Mouse (Mus musculus) retina, postnatal 7 days (tissue): ENCODE measurements around the gene Tvp23a.

Experiments
- DNase-seq: peaks from one replicate; pipeline ENCODE4 v3.0.0-alpha.2; 2012; ENCODE audit warnings: low read depth, low spot score

The Tvp23a gene

GRCm38 (mm10) chr16:10453872-10454582 lies 6.9 kb upstream of the Tvp23a start:
- no peak for DNase-seq

GRCm38 (mm10) chr16:10452445-10452896 lies 5.3 kb upstream of the Tvp23a start:
- DNase-seq: no peak

GRCm38 (mm10) chr16:10451906-10452305 lies 4.7 kb upstream of the Tvp23a start:
- no peak for DNase-seq

GRCm38 (mm10) chr16:10448931-10449330 lies 1.8 kb upstream of the Tvp23a start:
- DNase-seq: no peak

GRCm38 (mm10) chr16:10447781-10448180 lies 619 bp upstream of the Tvp23a start:
- DNase-seq: no peak

- no peak for DNase-seq
These were observed 444 bp downstream of the Tvp23a start for GRCm38 (mm10) chr16:10446573-10447263.

- no peak for DNase-seq
These were observed 3.4 kb downstream of the Tvp23a start for GRCm38 (mm10) chr16:10443723-10444122.

GRCm38 (mm10) chr16:10441761-10442160 lies 5.4 kb downstream of the Tvp23a start:
- no peak for DNase-seq

GRCm38 (mm10) chr16:10441328-10441727 lies 5.8 kb downstream of the Tvp23a start:
- no peak for DNase-seq

- no peak for DNase-seq
These were observed 9.1 kb downstream of the Tvp23a start for GRCm38 (mm10) chr16:10438055-10438454.

- DNase-seq: no peak
These were observed 11.0 kb downstream of the Tvp23a start for GRCm38 (mm10) chr16:10436166-10436565.

GRCm38 (mm10) chr16:10433344-10433743 lies 13.8 kb downstream of the Tvp23a start:
- DNase-seq: no peak

GRCm38 (mm10) chr16:10432387-10432786 lies 14.8 kb downstream of the Tvp23a start:
- DNase-seq: no peak

GRCm38 (mm10) chr16:10431911-10432310 lies 15.3 kb downstream of the Tvp23a start:
- no peak for DNase-seq

GRCm38 (mm10) chr16:10420447-10421054 lies 26.6 kb downstream of the Tvp23a start:
- DNase-seq: no peak

- DNase-seq: no peak
These were observed 29.4 kb downstream of the Tvp23a start for GRCm38 (mm10) chr16:10417723-10418259.

GRCm38 (mm10) chr16:10416866-10417265 lies 30.3 kb downstream of the Tvp23a start:
- no peak for DNase-seq

GRCm38 (mm10) chr16:10415976-10416375 lies 31.2 kb downstream of the Tvp23a start:
- no peak for DNase-seq

- peak; percentile 86 for DNase-seq
These were observed 35.1 kb downstream of the Tvp23a start, which contains the start of gene Nubp1 for GRCm38 (mm10) chr16:10411764-10412746. Nubp1 (plus strand) TSS chr16:10411948.

- DNase-seq: peak; percentile 63
These were observed 48.0 kb downstream of the Tvp23a start for GRCm38 (mm10) chr16:10399160-10399559.

- no peak for DNase-seq
These were observed 48.4 kb downstream of the Tvp23a start for GRCm38 (mm10) chr16:10398755-10399154.
